Mouse (Mus musculus) ES-E14 (cell line): ENCODE measurements around the gene Foxd1.

Experiments used
- HCFC1 ChIP-seq: IDR thresholded peaks from 2 replicates; pipeline ENCODE4 v1.6.1; 2012; ENCODE audit warnings: low read length, inconsistent platforms, borderline replicate concordance; ENCODE audit not compliant: insufficient read depth
- ZC3H11A ChIP-seq: IDR thresholded peaks from 2 replicates; pipeline ENCODE4 v1.6.1; 2012; ENCODE audit warnings: low read depth, mild to moderate bottlenecking, inconsistent platforms, low read length, borderline replicate concordance
- ZNF384 ChIP-seq: IDR thresholded peaks from 2 replicates; pipeline ENCODE4 v1.6.1; 2012; ENCODE audit warnings: low read depth, low read length, inconsistent platforms

GRCm38 (mm10) chr13:98332106-98332505 is 21.9 kb upstream of the Foxd1 start:
- no peak for TF ChIP-seq ZNF384
- no peak for TF ChIP-seq ZC3H11A
- TF ChIP-seq HCFC1, result no peak
